Mouse (Mus musculus) gastrocnemius, adult 2 months (tissue): Measurements from ENCODE around the gene Slfn14. TPM values are rescaled to one million over a fixed set of nuclear protein-coding genes. Genes with fewer than 3 reads are reported as not detected.
A peak's percentile ranks its signal among the peaks of the same experiment; 100 is the strongest.
"Not testable (repeated sequence)": the region's sequence is repeated elsewhere in the genome, so short reads cannot be mapped to it uniquely, and the experiment has no call there.

Experiments used
- DNase-seq: peaks from one replicate; pipeline ENCODE4 v3.0.0; 2022
- H3K27ac ChIP-seq: fragments of 200-600 bp; 2 replicates; pipeline ENCODE4 v1.8.1; 2022; ENCODE audit warnings: mild to moderate bottlenecking
- H3K4me3 ChIP-seq: fragments of 200-600 bp; 2 replicates; pipeline ENCODE4 v1.8.1; 2022; ENCODE audit warnings: mild to moderate bottlenecking, moderate library complexity
- CTCF ChIP-seq: fragments of 200-600 bp; IDR thresholded peaks from 2 replicates; pipeline ENCODE4 v1.8.1; 2022; ENCODE audit warnings: antibody characterized with exemption, mild to moderate bottlenecking, moderate library complexity
- intact Hi-C: fragments of 180-260 bp; cut with DNase I; formaldehyde crosslinking; loops from one replicate; pipeline ENCODE4 v1.15.1; 2025
- long read RNA-seq, 2 experiments: library from polyadenylated mRNA; stranded (forward); transcript quantifications; one replicate each; pipeline ENCODE4 v2.0.0; 2021
- total RNA-seq, 2 experiments: library from RNA; stranded (reverse); gene quantifications; 2 replicates each; pipeline ENCODE4 v1.2.3; 2021

Slfn14 gene
- not detected for total RNA-seq
- long read RNA-seq, experiment 1: 0 reads
- long read RNA-seq, experiment 2: 0 reads

GRCm38 (mm10) chr11:83286566-83286965 lies at the start of gene Slfn14:
Slfn14 (minus strand) TSS chr11:83286726.
- Histone ChIP-seq H3K27ac (no peak within 1 kb of the TSS), H3K4me3 (no peak within 1 kb of the TSS)
- intact Hi-C loops: no loop called here
- DNase-seq: no peak
- no peak for TF ChIP-seq CTCF

- no peak for DNase-seq
- intact Hi-C loops: no loop called here
- no peak overlapping the region for H3K4me3 ChIP-seq
- H3K27ac ChIP-seq: no peak overlapping the region
- TF ChIP-seq CTCF: no peak
Observed at GRCm38 (mm10) chr11:83335826-83336225, 49.3 kb upstream of the Slfn14 start.

- Histone ChIP-seq H3K27ac (no peak overlapping the region), H3K4me3 (no peak overlapping the region)
- peak; percentile 49 for DNase-seq
- TF ChIP-seq CTCF: peak; percentile 72
- intact Hi-C loops: loop anchor here (2.0 kb wide), 1 partner anchor 95 kb away; no protein-coding TSS in a partner anchor
Observed at GRCm38 (mm10) chr11:83327427-83327826, 40.9 kb upstream of the Slfn14 start.

- not testable (repeated sequence) for H3K27ac ChIP-seq, DNase-seq, H3K4me3 ChIP-seq
- intact Hi-C loops: loop anchor here (2.0 kb wide), 1 partner anchor 96 kb away; no protein-coding TSS in a partner anchor
Observed at GRCm38 (mm10) chr11:83326692-83327091, 40.2 kb upstream of the Slfn14 start.

- no peak for TF ChIP-seq CTCF
- peak overlapping the region; percentile 62 for H3K27ac ChIP-seq
- DNase-seq: no peak
- no peak overlapping the region for H3K4me3 ChIP-seq
- intact Hi-C loops: no loop called here
Observed at GRCm38 (mm10) chr11:83319048-83319447, 32.5 kb upstream of the Slfn14 start.

GRCm38 (mm10) chr11:83312471-83312870 lies 25.9 kb upstream of the Slfn14 start:
- DNase-seq: no peak
- Histone ChIP-seq H3K4me3 (no peak overlapping the region), H3K27ac (no peak overlapping the region)
- TF ChIP-seq CTCF: no peak
- intact Hi-C loops: no loop called here

GRCm38 (mm10) chr11:83306700-83307253 lies 20.3 kb upstream of the Slfn14 start:
- no peak for TF ChIP-seq CTCF
- intact Hi-C loops: no loop called here
- no peak overlapping the region for H3K4me3 ChIP-seq
- no peak for DNase-seq
- H3K27ac ChIP-seq: no peak overlapping the region

GRCm38 (mm10) chr11:83304485-83304884 lies 18.0 kb upstream of the Slfn14 start:
- no peak for DNase-seq
- no peak overlapping the region for H3K4me3 ChIP-seq
- no peak overlapping the region for H3K27ac ChIP-seq
- intact Hi-C loops: no loop called here
- no peak for TF ChIP-seq CTCF

GRCm38 (mm10) chr11:83303751-83304150 lies 17.2 kb upstream of the Slfn14 start:
- Histone ChIP-seq H3K27ac (peak overlapping the region; percentile 94; the same call in 1 of the 2 replicates), H3K4me3 (peak overlapping the region; percentile 99)
- no peak for DNase-seq
- intact Hi-C loops: no loop called here
- TF ChIP-seq CTCF: no peak

GRCm38 (mm10) chr11:83302526-83303251 lies 16.2 kb upstream of the Slfn14 start, which contains the start of gene Pex12:
Pex12 (minus strand) TSS chr11:83302586.
- peak within 1 kb of the TSS; percentile 94 for H3K27ac ChIP-seq
- peak; percentile 94 for DNase-seq
- intact Hi-C loops: no loop called here
- no peak for TF ChIP-seq CTCF
- H3K4me3 ChIP-seq: peak within 1 kb of the TSS; percentile 99

- intact Hi-C loops: no loop called here
- TF ChIP-seq CTCF: no peak
- no peak for DNase-seq
- Histone ChIP-seq H3K4me3 (peak overlapping the region; percentile 99), H3K27ac (peak overlapping the region; percentile 94)
Observed at GRCm38 (mm10) chr11:83302124-83302523, 15.6 kb upstream of the Slfn14 start.

- DNase-seq: no peak
- intact Hi-C loops: no loop called here
- 0 out of 2 replicates have a peak, but pooled peaks have one; percentile 6 for TF ChIP-seq CTCF
- H3K27ac ChIP-seq: no peak overlapping the region
- H3K4me3 ChIP-seq: no peak overlapping the region
Observed at GRCm38 (mm10) chr11:83301431-83301831, 14.9 kb upstream of the Slfn14 start.

- peak overlapping the region; percentile 95 for H3K4me3 ChIP-seq
- DNase-seq: no peak
- intact Hi-C loops: loop anchor here (2.0 to 10.0 kb wide), 2 partner anchors 385 to 431 kb away; partner anchors contain the start of gene Unc45b
- peak overlapping the region; percentile 99; the same call in 1 of the 2 replicates for H3K27ac ChIP-seq
- TF ChIP-seq CTCF: no peak
Observed at GRCm38 (mm10) chr11:83299724-83300123, 13.2 kb upstream of the Slfn14 start.
